Mouse (Mus musculus) embryonic fibroblast, embryonic 13.5 days (primary cell): Measurements from ENCODE around the gene Tspan4.

Source experiments
- CTCF ChIP-seq: IDR thresholded peaks from 2 replicates; pipeline ENCODE4 v1.5.1; 2011; ENCODE audit warnings: mild to moderate bottlenecking, control low read depth, low read length, moderate library complexity, borderline replicate concordance; ENCODE audit not compliant: insufficient read depth
- POLR2A ChIP-seq: IDR thresholded peaks from 2 replicates; pipeline ENCODE4 v1.6.1; 2011; ENCODE audit warnings: low read depth, mild to moderate bottlenecking, control low read depth, low read length, moderate library complexity

GRCm38 (mm10) chr7:141462333-141462821 is 12.7 kb upstream of the Tspan4 start:
- TF ChIP-seq POLR2A (no peak), CTCF (no peak)
